Mouse (Mus musculus) ES-E14 (cell line): ENCODE data around the gene Ly6c2. TPM values are rescaled to one million over a fixed set of nuclear protein-coding genes. Genes with fewer than 3 reads are reported as not detected.
"Not testable (repeated sequence)": the region's sequence is repeated elsewhere in the genome, so short reads cannot be mapped to it uniquely, and the experiment has no call there.

Experiments
- DNase-seq: peaks from one replicate; pipeline ENCODE4 v3.0.0-alpha.2; 2013; ENCODE audit warnings: low read depth, low spot score
- H3K27ac ChIP-seq: 2 replicates; pipeline ENCODE4 v1.5.1; 2012; ENCODE audit warnings: low read depth, mild to moderate bottlenecking, low read length, moderate library complexity, mixed read lengths; ENCODE audit not compliant: poor library complexity, insufficient read depth, severe bottlenecking
- H3K36me3 ChIP-seq: 2 replicates; pipeline ENCODE4 v1.6.1; 2012; ENCODE audit warnings: mild to moderate bottlenecking, low read length, moderate library complexity, mixed read lengths; ENCODE audit not compliant: control insufficient read depth, poor library complexity, insufficient read depth, severe bottlenecking
- H3K4me1 ChIP-seq, 2 experiments: fragments of 150-350 bp in 1 of 2; sonication (generic) in 1 of 2; 2 replicates each; pipeline ENCODE4 v1.6.1; 2012; ENCODE audit warnings: low read length in 2 of 2, mild to moderate bottlenecking in 1 of 2, mixed read lengths in 1 of 2; ENCODE audit not compliant: control insufficient read depth in 2 of 2, insufficient read depth in 2 of 2, poor library complexity in 1 of 2
- H3K4me3 ChIP-seq, 2 experiments: fragments of 150-350 bp in 1 of 2; sonication (generic) in 1 of 2; 2 replicates each; pipeline ENCODE4 v1.5.1; 2012; ENCODE audit warnings: low read length in 2 of 2, low read depth in 1 of 2, mild to moderate bottlenecking in 1 of 2, mixed read lengths in 1 of 2; ENCODE audit not compliant: insufficient read depth in 1 of 2, poor library complexity in 1 of 2, severe bottlenecking in 1 of 2
- H3K9ac ChIP-seq: 2 replicates; pipeline ENCODE4 v1.6.1; 2012; ENCODE audit warnings: low read depth, mild to moderate bottlenecking, low read length, mixed read lengths; ENCODE audit not compliant: poor library complexity, insufficient read depth, severe bottlenecking
- H3K9me3 ChIP-seq: fragments of 150-350 bp; sonication (generic); 2 replicates; pipeline ENCODE4 v1.6.1; 2012; ENCODE audit warnings: low read depth, mild to moderate bottlenecking, low read length; ENCODE audit not compliant: control insufficient read depth, insufficient read depth
- CHD2 ChIP-seq: IDR thresholded peaks from 2 replicates; pipeline ENCODE4 v1.6.1; 2014; ENCODE audit warnings: mild to moderate bottlenecking, low read depth, low read length, inconsistent platforms
- HCFC1 ChIP-seq: IDR thresholded peaks from 2 replicates; pipeline ENCODE4 v1.6.1; 2012; ENCODE audit warnings: low read length, inconsistent platforms, borderline replicate concordance; ENCODE audit not compliant: insufficient read depth
- MAFK ChIP-seq: IDR thresholded peaks from 2 replicates; pipeline ENCODE4 v1.6.1; 2014; ENCODE audit warnings: mild to moderate bottlenecking, low read depth, low read length, inconsistent platforms; ENCODE audit not compliant: insufficient read depth
- ZC3H11A ChIP-seq: IDR thresholded peaks from 2 replicates; pipeline ENCODE4 v1.6.1; 2012; ENCODE audit warnings: low read depth, mild to moderate bottlenecking, inconsistent platforms, low read length, borderline replicate concordance
- ZNF384 ChIP-seq: IDR thresholded peaks from 2 replicates; pipeline ENCODE4 v1.6.1; 2012; ENCODE audit warnings: low read depth, low read length, inconsistent platforms
- in situ Hi-C, 2 experiments: fragments of 600-800 bp; cut with MboI; formaldehyde crosslinking; loops; one replicate each; pipeline ENCODE4 v1.15.1; 2025; ENCODE audit warnings: low sequenced_read_pairs in 2 of 2, inconsistent platforms in 1 of 2; ENCODE audit not compliant: unreplicated experiment in 2 of 2
- total RNA-seq: library from RNA; depleted of rRNA; stranded (reverse); fragments of 300-350 nt; gene quantifications from 2 replicates; pipeline ENCODE4 v1.2.3, GENCODE M21; 2012; rRNA removed

Ly6c2 gene
- total RNA-seq: not detected in 2 replicates

DNA sequence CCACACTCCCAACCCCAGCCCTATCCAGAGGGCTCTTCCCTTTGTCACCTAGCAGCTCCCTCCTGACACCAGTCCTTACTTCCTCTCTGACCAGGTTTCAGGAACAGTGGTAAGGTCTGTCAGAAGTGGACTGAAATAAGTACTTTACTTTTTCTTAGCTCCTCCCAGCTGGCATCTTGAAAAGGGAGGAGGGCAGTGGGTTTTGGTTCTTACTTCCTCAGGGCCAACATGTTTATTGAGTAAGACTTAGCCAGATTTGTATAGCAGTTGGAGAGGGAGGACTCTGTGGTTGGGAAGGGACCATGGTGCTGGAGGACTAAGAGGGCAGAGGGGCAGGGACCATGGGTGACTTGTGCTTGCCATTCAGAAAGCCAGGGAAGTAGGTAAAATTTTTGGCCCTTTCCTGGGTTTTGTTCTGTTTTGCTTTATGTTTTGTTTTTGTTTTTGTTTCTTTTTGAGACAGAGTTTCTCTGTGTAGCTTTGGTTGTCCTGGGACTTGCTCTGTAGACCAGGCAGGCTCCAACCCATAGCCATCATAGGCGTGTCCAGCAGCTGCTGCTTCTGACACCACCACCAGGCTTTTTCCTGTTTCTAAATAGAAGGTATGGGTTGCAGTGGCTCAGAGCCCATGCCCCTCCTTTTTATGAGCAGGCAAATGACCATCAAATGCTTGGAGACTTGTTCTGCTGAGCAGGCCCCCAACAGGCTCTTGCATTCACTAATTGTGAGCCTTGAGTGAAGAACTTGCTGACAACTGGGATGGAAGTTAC lies at the start of gene Ly6c2:
Gene Ly6c2, minus strand, starts transcription at position 110 of the 770 bp plus-strand sequence.
- in situ Hi-C loops, H3K4me1 ChIP-seq, H3K9ac ChIP-seq, H3K27ac ChIP-seq, H3K36me3 ChIP-seq, H3K9me3 ChIP-seq, DNase-seq, H3K4me3 ChIP-seq: not testable (repeated sequence)

DNA sequence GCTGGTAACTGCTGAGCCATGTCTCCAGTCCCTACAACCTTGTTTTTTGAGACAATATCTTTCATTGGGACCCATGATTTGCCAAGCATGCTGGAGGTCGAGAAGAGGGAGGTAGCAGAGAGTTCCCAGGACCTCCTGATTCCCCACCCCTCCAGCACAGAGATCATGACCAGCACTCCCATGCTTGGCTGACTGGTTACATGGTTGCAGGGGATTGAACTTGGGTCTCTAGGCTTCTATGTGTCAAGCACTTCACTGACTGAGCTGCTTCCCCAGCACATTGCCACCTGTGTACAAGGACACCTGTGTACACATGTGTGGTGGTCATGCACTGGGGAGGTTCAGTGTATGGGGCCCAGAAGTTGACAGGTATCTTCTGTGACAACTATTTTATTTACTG lies 45.9 kb upstream of the Ly6c2 start:
- Histone ChIP-seq H3K27ac (no peak overlapping the region), H3K4me1 (no peaks in the 10 kb centered on the region), H3K9me3 (peaks cover 2% of the 10 kb centered on the region; the same call in 1 of the 2 replicates), H3K36me3 (no peaks in the 10 kb centered on the region), H3K4me3 (no peak overlapping the region), H3K9ac (no peak overlapping the region)
- no peak for DNase-seq
- in situ Hi-C loops: no loop called here
- no peak for TF ChIP-seq HCFC1
- TF ChIP-seq ZC3H11A: no peak
- TF ChIP-seq ZNF384: no peak
- TF ChIP-seq CHD2: no peak
- TF ChIP-seq MAFK: no peak

DNA sequence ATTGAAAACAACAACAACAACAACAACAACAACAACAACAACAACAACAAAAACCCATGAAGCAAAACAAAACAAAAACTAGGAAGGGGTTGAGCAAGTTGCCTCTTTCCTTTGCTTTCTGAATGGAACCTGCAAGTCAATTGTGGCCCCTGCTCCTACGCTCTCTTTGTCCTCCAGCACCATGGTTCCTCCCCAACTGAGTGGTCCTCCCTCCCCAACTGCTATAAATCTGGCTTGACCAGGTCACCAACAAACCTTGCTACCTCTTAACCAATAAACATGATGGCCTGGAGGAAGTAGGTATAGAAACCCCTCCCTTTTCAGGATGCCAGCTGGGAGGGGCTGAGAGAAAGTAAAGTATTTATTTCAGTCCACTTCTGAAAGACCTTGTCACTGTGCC lies 43.2 kb upstream of the Ly6c2 start, which contains the start of gene Ly6g:
Gene Ly6g, plus strand, starts transcription at position 301 of the 400 bp plus-strand sequence.
- Histone ChIP-seq H3K36me3 (no peaks in the 10 kb centered on the region), H3K4me3 (no peak within 1 kb of the TSS), H3K27ac (no peak within 1 kb of the TSS), H3K4me1 (no peaks in the 10 kb centered on the region), H3K9ac (no peak within 1 kb of the TSS), H3K9me3 (no peaks in the 10 kb centered on the region; the same call in 1 of the 2 replicates)
- DNase-seq: no peak
- in situ Hi-C loops: no loop called here
- no peak for TF ChIP-seq CHD2
- TF ChIP-seq ZNF384: no peak
- TF ChIP-seq HCFC1: no peak
- TF ChIP-seq MAFK: no peak
- no peak for TF ChIP-seq ZC3H11A

DNA sequence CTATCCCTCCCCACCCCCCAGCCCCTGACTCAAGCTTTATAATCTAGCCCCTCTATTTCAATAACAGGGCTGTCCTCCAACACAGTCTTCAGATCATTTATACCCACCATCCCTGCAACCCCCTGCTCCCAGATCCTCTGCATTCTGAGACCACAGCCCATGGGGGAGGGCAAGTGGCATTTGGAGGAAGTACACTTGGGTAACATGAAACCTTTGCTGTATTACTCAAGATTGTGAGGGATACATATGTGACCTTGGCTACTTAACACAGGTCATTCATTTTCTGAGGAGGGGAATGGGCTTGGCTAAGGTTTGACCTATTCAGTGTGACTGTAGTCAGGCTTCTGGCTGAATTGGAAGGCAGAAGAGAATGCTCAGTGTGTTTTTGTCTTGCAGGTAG lies 41.3 kb upstream of the Ly6c2 start:
- no peak for TF ChIP-seq CHD2
- TF ChIP-seq ZC3H11A: no peak
- TF ChIP-seq ZNF384: no peak
- TF ChIP-seq HCFC1: no peak
- TF ChIP-seq MAFK: no peak
- H3K36me3 ChIP-seq: no peaks in the 10 kb centered on the region
- in situ Hi-C loops: no loop called here
- H3K4me1 ChIP-seq: no peaks in the 10 kb centered on the region
- no peak for DNase-seq
- H3K27ac ChIP-seq: no peak overlapping the region
- H3K9me3 ChIP-seq: no peaks in the 10 kb centered on the region
- no peak overlapping the region for H3K9ac ChIP-seq
- no peak overlapping the region for H3K4me3 ChIP-seq

DNA sequence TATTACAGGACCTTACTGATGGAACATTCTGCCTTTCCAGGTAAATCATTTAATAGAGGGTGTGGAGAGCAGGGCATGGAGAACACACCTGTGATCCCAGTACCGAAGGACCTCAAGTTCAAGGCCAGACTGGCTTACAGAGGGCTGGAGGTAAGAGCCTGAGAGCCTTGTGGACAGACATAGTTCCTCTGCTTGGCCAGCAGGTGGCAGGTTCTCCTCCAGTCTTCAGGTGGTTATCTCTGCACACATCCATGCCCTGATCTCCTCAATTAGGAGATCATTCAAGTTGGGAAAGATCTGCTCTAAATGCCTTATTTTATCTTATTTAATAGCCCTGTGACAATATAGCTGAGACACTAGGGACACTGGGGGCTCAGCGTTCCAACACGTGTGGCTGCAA lies 32.0 kb upstream of the Ly6c2 start:
- Histone ChIP-seq H3K4me3 (no peak overlapping the region), H3K27ac (no peak overlapping the region), H3K9me3 (no peaks in the 10 kb centered on the region), H3K36me3 (no peaks in the 10 kb centered on the region), H3K4me1 (no peaks in the 10 kb centered on the region), H3K9ac (no peak overlapping the region)
- peak; percentile 19 for DNase-seq
- no peak for TF ChIP-seq MAFK
- TF ChIP-seq ZC3H11A: no peak
- no peak for TF ChIP-seq CHD2
- TF ChIP-seq ZNF384: no peak
- no peak for TF ChIP-seq HCFC1
- in situ Hi-C loops: no loop called here

DNA sequence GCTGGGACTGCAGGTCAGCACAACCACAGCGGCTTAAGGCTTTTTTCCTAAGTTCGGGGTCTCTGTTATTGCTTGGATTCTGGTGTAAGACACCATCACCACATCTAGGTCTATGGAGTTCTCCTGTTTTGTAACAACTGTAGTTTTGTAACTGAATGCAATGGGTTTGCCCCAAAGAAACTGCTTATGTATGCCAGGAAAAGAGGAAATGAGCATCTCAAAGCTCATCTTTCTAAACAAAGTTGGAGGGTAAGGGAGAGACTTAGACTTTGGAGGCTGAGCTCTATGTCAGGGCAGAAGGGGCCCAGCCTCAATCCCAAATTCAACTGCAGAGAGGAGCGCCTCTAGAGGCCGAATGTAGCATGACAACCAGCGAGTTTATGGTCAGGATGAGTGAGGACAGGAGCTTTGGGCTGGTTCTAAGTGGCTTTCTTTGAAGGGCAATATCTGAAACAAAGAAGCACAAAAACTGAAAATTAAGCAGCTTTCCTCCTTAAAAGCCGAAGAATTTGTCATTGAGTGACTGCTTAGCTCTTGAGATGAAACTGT lies 30.1 kb upstream of the Ly6c2 start:
- in situ Hi-C loops, H3K9ac ChIP-seq, H3K4me3 ChIP-seq, H3K27ac ChIP-seq, H3K9me3 ChIP-seq, H3K36me3 ChIP-seq, H3K4me1 ChIP-seq: not testable (repeated sequence)
- peak; percentile 49 for DNase-seq

DNA sequence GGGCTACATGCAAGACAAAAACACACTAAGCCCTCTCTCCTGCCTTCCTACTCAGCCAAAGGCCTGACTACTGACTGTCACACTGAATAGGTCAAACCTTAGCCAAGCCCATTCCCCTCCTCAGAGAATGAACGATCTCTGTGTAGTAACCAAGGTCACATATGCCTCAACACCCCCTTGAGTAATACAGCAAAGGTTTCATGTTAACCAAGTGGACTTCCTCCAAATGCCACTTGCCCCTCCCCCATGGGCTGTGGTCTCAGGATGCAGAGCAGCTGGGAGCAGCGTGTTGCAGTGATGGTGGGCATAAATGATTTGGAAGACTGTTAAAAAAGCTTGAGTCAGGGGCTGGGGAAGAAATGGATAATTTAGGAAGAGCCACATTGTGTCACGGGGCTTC lies 26.0 kb upstream of the Ly6c2 start:
- H3K9ac ChIP-seq, H3K4me1 ChIP-seq, H3K27ac ChIP-seq, H3K4me3 ChIP-seq, DNase-seq, in situ Hi-C loops, H3K36me3 ChIP-seq, H3K9me3 ChIP-seq: not testable (repeated sequence)
